Mouse (Mus musculus): ENCODE measurements around the gene Spats2l.
A peak's percentile ranks its signal among the peaks of the same experiment; 100 is the strongest.

Spats2l gene

GRCm38 (mm10) chr1:57969327-57970271 is 195.6 kb downstream of the Spats2l start:
- DNase-seq (ENCODE audit: low read depth, low spot score): peak; percentile 89

- no peak for DNase-seq (ENCODE audit: low read depth, low spot score)
Measured at GRCm38 (mm10) chr1:57971588-57971987, 197.6 kb downstream of the Spats2l start.

- no peak for DNase-seq (ENCODE audit: low read depth, low spot score)
Measured at GRCm38 (mm10) chr1:57976860-57977259, 202.9 kb downstream of the Spats2l start.

- no peak for DNase-seq (ENCODE audit: low read depth, low spot score)
Measured at GRCm38 (mm10) chr1:57989052-57989600, 215.2 kb downstream of the Spats2l start.

GRCm38 (mm10) chr1:57991277-57991676 is 217.3 kb downstream of the Spats2l start:
- DNase-seq (ENCODE audit: low read depth, low spot score): no peak

- DNase-seq (ENCODE audit: low read depth, low spot score): peak; percentile 97
Measured at GRCm38 (mm10) chr1:57995432-57996132, 221.6 kb downstream of the Spats2l start, which contains the start of gene Sgo2a. Gene Sgo2a, plus strand, starts transcription at chr1:57995971.

GRCm38 (mm10) chr1:57996133-57996615 is 222.2 kb downstream of the Spats2l start:
- DNase-seq (ENCODE audit: low read depth, low spot score): no peak
